ENCODE assay signal across 9 mouse cellular contexts in genomic region chr2:84455236-84455799, GRCm38 (mm10). TPM values are rescaled to one million over a fixed set of nuclear protein-coding genes. Genes with fewer than 3 reads are reported as not detected.
DNase-seq lines count a peak whose midpoint lies in the region; ATAC-seq lines count a peak whose summit lies in the region.
"Had no signal": no experiment of that assay in that cellular context is flagged by ENCODE, and none has a peak within 500 bp of the region (broad histone marks: within the 10 kb centered on the region; RNA-seq: fewer than 3 reads in every experiment).

No protein-coding gene starts in this region.

- no peaks in the 10 kb centered on the region for H3K36me3 ChIP-seq in forebrain, embryonic 15.5 days
- H3K36me3 ChIP-seq in intestine, embryonic 15.5 days, result no peaks in the 10 kb centered on the region
- H3K36me3 ChIP-seq in midbrain, embryonic 11.5 days (ENCODE audit: control insufficient read depth, insufficient read depth, low read length), result no peaks in the 10 kb centered on the region
- H3K36me3 ChIP-seq: embryonic facial prominence, embryonic 15.5 days had no signal

- peak; percentile 68 to 73 for DNase-seq in right cerebral cortex, adult 2 months (ENCODE audit: low spot score in 2 of 2)
- no peak for DNase-seq in right cerebral cortex, postnatal 14 days
- DNase-seq in cerebellum, adult 11-12 months, result peak; percentile 7
- peak; percentile 77 to 89 for DNase-seq in left cerebral cortex, postnatal 14 days (ENCODE audit: low spot score in 2 of 2)
- peak; percentile 96 for DNase-seq in midbrain, embryonic 11.5 days (ENCODE audit: low spot score, missing footprints)
- DNase-seq in thymus, postnatal 0 days (ENCODE audit: low spot score), result peak; percentile 80

- ATAC-seq in forebrain, embryonic 15.5 days (replicated peaks), result peak; percentile 76
- peak; percentile 83 for ATAC-seq in intestine, embryonic 15.5 days
- ATAC-seq in midbrain, embryonic 11.5 days (ENCODE audit: low FRiP score), result peak; percentile 68

- no peaks in the 10 kb centered on the region for H3K9me3 ChIP-seq in forebrain, embryonic 15.5 days
- H3K9me3 ChIP-seq in intestine, embryonic 15.5 days, result no peaks in the 10 kb centered on the region
- H3K9me3 ChIP-seq in midbrain, embryonic 11.5 days (ENCODE audit: control insufficient read depth, low read length), result no peaks in the 10 kb centered on the region
- H3K9me3 ChIP-seq: embryonic facial prominence, embryonic 15.5 days had no signal

- intact Hi-C loops in left cerebral cortex, postnatal 14 days (cut with DNase I), result loop anchor here (5.0 to 10.0 kb wide), 2 partner anchors 207 to 359 kb away; no protein-coding TSS in a partner anchor

- H3K9ac ChIP-seq in forebrain, embryonic 15.5 days (replicated peaks), result no peak overlapping the region
- H3K9ac ChIP-seq in intestine, embryonic 15.5 days, result no peak overlapping the region
- no peak overlapping the region for H3K9ac ChIP-seq in midbrain, embryonic 11.5 days (ENCODE audit: low read length)
- H3K9ac ChIP-seq: embryonic facial prominence, embryonic 15.5 days had no signal

- H3K4me3 ChIP-seq in forebrain, embryonic 15.5 days, result no peak overlapping the region
- no peak overlapping the region for H3K4me3 ChIP-seq in intestine, embryonic 15.5 days (replicated peaks)
- no peak overlapping the region for H3K4me3 ChIP-seq in midbrain, embryonic 11.5 days (ENCODE audit: low read depth, low read length)
- H3K4me3 ChIP-seq: embryonic facial prominence, embryonic 15.5 days had no signal

- 5% methylated on average over 5 of the region's 5 CpGs for WGBS in forebrain, embryonic 15.5 days
- WGBS in intestine, embryonic 15.5 days, result 6% methylated on average over 5 of the region's 5 CpGs
- 10% methylated on average over 5 of the region's 5 CpGs for WGBS in midbrain, embryonic 11.5 days

- H3K27ac ChIP-seq in forebrain, embryonic 15.5 days (replicated peaks), result no peak overlapping the region
- H3K27ac ChIP-seq in intestine, embryonic 15.5 days, result no peak overlapping the region
- H3K27ac ChIP-seq in midbrain, embryonic 11.5 days (ENCODE audit: low read depth, low read length), result no peak overlapping the region
- H3K27ac ChIP-seq: embryonic facial prominence, embryonic 15.5 days had no signal

- H3K4me2 ChIP-seq in forebrain, embryonic 15.5 days (replicated peaks), result no peak overlapping the region
- H3K4me2 ChIP-seq in intestine, embryonic 15.5 days (replicated peaks), result no peak overlapping the region
- no peak overlapping the region for H3K4me2 ChIP-seq in midbrain, embryonic 11.5 days
- H3K4me2 ChIP-seq: embryonic facial prominence, embryonic 15.5 days had no signal

- H3K27me3 ChIP-seq in forebrain, embryonic 15.5 days, result no peaks in the 10 kb centered on the region
- no peaks in the 10 kb centered on the region for H3K27me3 ChIP-seq in intestine, embryonic 15.5 days (replicated peaks)
- no peaks in the 10 kb centered on the region for H3K27me3 ChIP-seq in midbrain, embryonic 11.5 days (ENCODE audit: control insufficient read depth, insufficient read depth, low read length)
- H3K27me3 ChIP-seq: embryonic facial prominence, embryonic 15.5 days had no signal

- no peaks in the 10 kb centered on the region for H3K4me1 ChIP-seq in forebrain, embryonic 15.5 days
- no peaks in the 10 kb centered on the region for H3K4me1 ChIP-seq in intestine, embryonic 15.5 days (replicated peaks)
- no peaks in the 10 kb centered on the region for H3K4me1 ChIP-seq in midbrain, embryonic 11.5 days (ENCODE audit: control insufficient read depth, insufficient read depth, low read length)
- H3K4me1 ChIP-seq: embryonic facial prominence, embryonic 15.5 days had no signal

RNA-seq across cellular contexts. Expression of gene Tfpi, which starts 21.3 kb away (rescaled TPM):
- polyA plus RNA-seq in forebrain, embryonic 15.5 days (2015; fragmentation: Nextera tagmentation; extraction: Ambion mirVana), result 9.7 and 10.7 TPM in 2 replicates
- 40.9 and 46.9 TPM in 2 replicates for polyA plus RNA-seq in intestine, embryonic 15.5 days (2015; fragmentation: Nextera tagmentation; extraction: Ambion mirVana)
- 1 to 10 TPM; 6.5 to 7.2 TPM for total RNA-seq in left cerebral cortex, postnatal 14 days (2021)
- 20.4 and 25.4 TPM in 2 replicates for polyA plus RNA-seq in midbrain, embryonic 11.5 days (2014; fragmentation: Nextera tagmentation; extraction: Ambion mirVana)
- polyA plus RNA-seq in thymus, postnatal 0 days (2015; fragmentation: Nextera tagmentation; extraction: Ambion mirVana), result 25.1 and 25.7 TPM in 2 replicates

RNA-seq across cellular contexts. Expression of gene Calcrl, which starts 30.1 kb away (rescaled TPM):
- 5.7 and 6.9 TPM in 2 replicates for polyA plus RNA-seq in forebrain, embryonic 15.5 days (2015; fragmentation: Nextera tagmentation; extraction: Ambion mirVana)
- 24.0 and 30.8 TPM in 2 replicates for polyA plus RNA-seq in intestine, embryonic 15.5 days (2015; fragmentation: Nextera tagmentation; extraction: Ambion mirVana)
- total RNA-seq in left cerebral cortex, postnatal 14 days (2021), result 1 to 10 TPM; 7.9 to 9.1 TPM
- polyA plus RNA-seq in midbrain, embryonic 11.5 days (2014; fragmentation: Nextera tagmentation; extraction: Ambion mirVana), result 16.5 and 20.2 TPM in 2 replicates
- polyA plus RNA-seq in thymus, postnatal 0 days (2015; fragmentation: Nextera tagmentation; extraction: Ambion mirVana), result 20.1 and 23.0 TPM in 2 replicates
